Comparison of ENCODE assay signal across 27 mouse cellular contexts in the genomic region with DNA sequence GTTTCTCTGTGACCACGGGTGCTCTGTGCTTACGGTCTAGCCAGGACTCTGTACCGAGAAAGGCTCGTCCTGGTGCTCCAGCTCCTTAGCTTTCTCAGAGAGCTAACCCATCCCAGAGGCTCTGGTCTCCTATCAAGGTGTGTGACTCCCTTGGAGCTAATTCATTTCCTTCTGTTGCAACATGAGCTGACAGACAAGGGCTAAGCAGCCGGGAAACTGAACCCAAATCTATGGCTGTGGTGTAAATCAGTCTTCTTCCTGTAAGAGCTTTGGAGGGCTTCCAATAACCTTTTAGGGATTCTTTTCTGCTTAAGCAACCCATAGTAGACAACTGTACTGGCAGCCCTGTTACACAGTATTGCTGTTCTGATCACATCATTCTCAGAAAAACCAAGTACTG. TPM values are rescaled to one million over a fixed set of nuclear protein-coding genes. Genes with fewer than 3 reads are reported as not detected.
A peak's percentile ranks its signal among the peaks of the same experiment; 100 is the strongest.
DNase-seq lines count a peak whose midpoint lies in the region; ATAC-seq and TF ChIP-seq lines count a peak whose summit lies in the region.
"Had no signal": no experiment of that assay in that cellular context is flagged by ENCODE, and none has a peak within 500 bp of the region (broad histone marks: within the 10 kb centered on the region; RNA-seq: fewer than 3 reads in every experiment).

A gene (minus strand): TSS at position 154 of the 400 bp plus-strand sequence.

- H3K4me3 ChIP-seq in intestine, embryonic 14.5 days (ENCODE audit: low read depth, low read length) = no peak within 1 kb of the TSS
- no peak within 1 kb of the TSS for H3K4me3 ChIP-seq in intestine, postnatal 0 days (ENCODE audit: low read depth, low read length)
- H3K4me3 ChIP-seq in testis, adult 2 months (ENCODE audit: control insufficient read depth, low read depth, low read length) = no peak within 1 kb of the TSS
- no peak within 1 kb of the TSS for H3K4me3 ChIP-seq in embryonic facial prominence, embryonic 14.5 days (ENCODE audit: low read depth, low read length)
- no peak within 1 kb of the TSS for H3K4me3 ChIP-seq in myocyte
- no peak within 1 kb of the TSS for H3K4me3 ChIP-seq in midbrain, embryonic 13.5 days (replicated peaks)
- H3K4me3 ChIP-seq: erythroblast, embryonic 14.5 days; heart, embryonic 15.5 days; intestine, embryonic 15.5 days; megakaryocyte, embryonic 14.5 days; neural tube, embryonic 13.5 days had no signal

- peak; percentile 41 for DNase-seq in intestine, embryonic 14.5 days (ENCODE audit: low spot score)
- no peak for DNase-seq in testis, postnatal 14 days (ENCODE audit: low spot score)
- peak; percentile 82 for DNase-seq in embryonic facial prominence, embryonic 14.5 days (ENCODE audit: low spot score)
- DNase-seq in T-cell, adult 2 months (ENCODE audit: low spot score) = no peak
- DNase-seq: adrenal gland, postnatal 25 days; cerebellum, adult 9-10 months; gastrocnemius, postnatal 10 days; heart, postnatal 4 days; kidney, adult 9 months; kidney, postnatal 25 days; liver, postnatal 0 days; lung, postnatal 36 days; midbrain, embryonic 14.5 days; right cerebral cortex, postnatal 4 days had no signal

- H3ac ChIP-seq in myocyte (ENCODE audit: control insufficient read depth, insufficient read length) = no peak within 1 kb of the TSS

- H3K4me2 ChIP-seq in intestine, embryonic 14.5 days (ENCODE audit: low read length) = no peak within 1 kb of the TSS
- H3K4me2 ChIP-seq in intestine, postnatal 0 days (replicated peaks; ENCODE audit: low read depth) = no peak within 1 kb of the TSS
- H3K4me2 ChIP-seq in embryonic facial prominence, embryonic 14.5 days (ENCODE audit: low read depth, low read length) = no peak within 1 kb of the TSS
- H3K4me2 ChIP-seq in myocyte (ENCODE audit: low read depth) = peak within 1 kb of the TSS; percentile 20
- H3K4me2 ChIP-seq in midbrain, embryonic 13.5 days (replicated peaks) = no peak within 1 kb of the TSS
- H3K4me2 ChIP-seq: heart, embryonic 15.5 days; hindbrain, embryonic 14.5 days; intestine, embryonic 15.5 days; liver, embryonic 11.5 days; neural tube, embryonic 13.5 days had no signal

- no peak within 1 kb of the TSS for H3K27ac ChIP-seq in intestine, embryonic 14.5 days (ENCODE audit: low read depth)
- H3K27ac ChIP-seq in intestine, postnatal 0 days (ENCODE audit: low read depth, low read length) = no peak within 1 kb of the TSS
- no peak within 1 kb of the TSS for H3K27ac ChIP-seq in testis, adult 2 months (ENCODE audit: control insufficient read depth, insufficient read depth, low read depth, low read length)
- H3K27ac ChIP-seq in embryonic facial prominence, embryonic 14.5 days (replicated peaks; ENCODE audit: low read depth, low read length) = no peak within 1 kb of the TSS
- no peak within 1 kb of the TSS for H3K27ac ChIP-seq in midbrain, embryonic 13.5 days
- H3K27ac ChIP-seq: heart, embryonic 15.5 days; hindbrain, embryonic 14.5 days; intestine, embryonic 15.5 days; neural tube, embryonic 13.5 days had no signal

- no peaks in the 10 kb centered on the region for H3K4me1 ChIP-seq in intestine, embryonic 14.5 days (replicated peaks; ENCODE audit: control insufficient read depth, insufficient read depth, low read length)
- no peaks in the 10 kb centered on the region for H3K4me1 ChIP-seq in intestine, postnatal 0 days (replicated peaks; ENCODE audit: control insufficient read depth, insufficient read depth, low read length)
- H3K4me1 ChIP-seq in testis, adult 2 months (ENCODE audit: control insufficient read depth, insufficient read depth, low read length) = peaks cover 2% of the 10 kb centered on the region; the same call in 1 of the 2 replicates
- H3K4me1 ChIP-seq in embryonic facial prominence, embryonic 14.5 days (ENCODE audit: control insufficient read depth, insufficient read depth, low read length) = peaks cover 11% of the 10 kb centered on the region; the same call in 1 of the 2 replicates
- no peaks in the 10 kb centered on the region for H3K4me1 ChIP-seq in midbrain, embryonic 13.5 days (replicated peaks)
- H3K4me1 ChIP-seq: intestine, embryonic 15.5 days; megakaryocyte, embryonic 14.5 days had no signal

- no peak for ATAC-seq in intestine, embryonic 14.5 days (replicated peaks; ENCODE audit: low FRiP score, low TSS enrichment, low read depth)
- ATAC-seq in intestine, postnatal 0 days = no peak
- peak; percentile 54; the same call in 1 of the 2 replicates for ATAC-seq in embryonic facial prominence, embryonic 14.5 days (ENCODE audit: low read depth)
- no peak for ATAC-seq in midbrain, embryonic 13.5 days
- ATAC-seq: forebrain, embryonic 16.5 days; intestine, embryonic 15.5 days; liver, postnatal 0 days had no signal

- TF ChIP-seq CTCF in intestine, postnatal 0 days (IDR thresholded peaks at IDR 0.05; ENCODE audit: low read depth) = no peak
- TF ChIP-seq CTCF in testis, adult 2 months (IDR thresholded peaks at IDR 0.05; ENCODE audit: control insufficient read depth, insufficient read depth, insufficient replicate concordance, low read depth, low read length) = no peak

- no peaks in the 10 kb centered on the region for H3K27me3 ChIP-seq in intestine, embryonic 14.5 days (replicated peaks; ENCODE audit: control insufficient read depth, insufficient read depth, low read length)
- H3K27me3 ChIP-seq in intestine, postnatal 0 days (replicated peaks; ENCODE audit: control insufficient read depth, insufficient read depth, low read length) = no peaks in the 10 kb centered on the region
- H3K27me3 ChIP-seq in testis, adult 2 months (ENCODE audit: control insufficient read depth, insufficient read depth, low read length) = no peaks in the 10 kb centered on the region
- H3K27me3 ChIP-seq in embryonic facial prominence, embryonic 14.5 days (replicated peaks; ENCODE audit: control insufficient read depth, insufficient read depth, low read length) = no peaks in the 10 kb centered on the region
- no peaks in the 10 kb centered on the region for H3K27me3 ChIP-seq in myocyte (ENCODE audit: control insufficient read depth, insufficient read depth, insufficient read length)
- H3K27me3 ChIP-seq in midbrain, embryonic 13.5 days = no peaks in the 10 kb centered on the region
- H3K27me3 ChIP-seq: heart, embryonic 15.5 days; intestine, embryonic 15.5 days; neural tube, embryonic 13.5 days had no signal

- 66% methylated on average over 5 of the region's 5 CpGs for WGBS in intestine, embryonic 14.5 days
- 52% methylated on average over 5 of the region's 5 CpGs for WGBS in intestine, postnatal 0 days
- 54% methylated on average over 5 of the region's 5 CpGs for WGBS in embryonic facial prominence, embryonic 14.5 days
- 89% methylated on average over 5 of the region's 5 CpGs for WGBS in midbrain, embryonic 13.5 days

- H3K79me2 ChIP-seq in myocyte (ENCODE audit: control insufficient read depth, insufficient read depth) = no peaks in the 10 kb centered on the region

- no peaks in the 10 kb centered on the region for H3K36me3 ChIP-seq in intestine, embryonic 14.5 days (ENCODE audit: control insufficient read depth, insufficient read depth, low read length)
- H3K36me3 ChIP-seq in intestine, postnatal 0 days (ENCODE audit: control insufficient read depth, insufficient read depth) = no peaks in the 10 kb centered on the region
- H3K36me3 ChIP-seq in testis, adult 2 months (ENCODE audit: control insufficient read depth, insufficient read depth, low read length) = no peaks in the 10 kb centered on the region
- no peaks in the 10 kb centered on the region for H3K36me3 ChIP-seq in embryonic facial prominence, embryonic 14.5 days (ENCODE audit: control insufficient read depth, insufficient read depth, low read length)
- no peaks in the 10 kb centered on the region for H3K36me3 ChIP-seq in myocyte (ENCODE audit: control insufficient read depth, insufficient read depth)
- H3K36me3 ChIP-seq in midbrain, embryonic 13.5 days = no peaks in the 10 kb centered on the region
- H3K36me3 ChIP-seq: heart, embryonic 15.5 days; intestine, embryonic 15.5 days; neural tube, embryonic 13.5 days had no signal

- no peak for TF ChIP-seq POLR2A in testis, adult 2 months (IDR thresholded peaks at IDR 0.05; ENCODE audit: control insufficient read depth, low read depth, low read length)
- no peak for TF ChIP-seq POLR2A in myocyte (IDR thresholded peaks at IDR 0.05; ENCODE audit: insufficient read length, low read depth)

- no peak within 1 kb of the TSS for H3K9ac ChIP-seq in intestine, embryonic 14.5 days (ENCODE audit: low read length)
- H3K9ac ChIP-seq in intestine, postnatal 0 days (ENCODE audit: low read depth, low read length) = no peak within 1 kb of the TSS
- H3K9ac ChIP-seq in embryonic facial prominence, embryonic 14.5 days (ENCODE audit: low read depth, low read length) = 0 out of 2 replicates have a peak within 1 kb of the TSS, but pooled peaks have one; percentile 14
- H3K9ac ChIP-seq in midbrain, embryonic 13.5 days (replicated peaks) = no peak within 1 kb of the TSS
- H3K9ac ChIP-seq: heart, embryonic 15.5 days; hindbrain, embryonic 14.5 days; intestine, embryonic 15.5 days; liver, postnatal 0 days; neural tube, embryonic 13.5 days had no signal

- H3K9me3 ChIP-seq in intestine, embryonic 14.5 days (ENCODE audit: control insufficient read depth, low read length) = no peaks in the 10 kb centered on the region
- H3K9me3 ChIP-seq in intestine, postnatal 0 days (ENCODE audit: control insufficient read depth) = no peaks in the 10 kb centered on the region
- no peaks in the 10 kb centered on the region for H3K9me3 ChIP-seq in embryonic facial prominence, embryonic 14.5 days (ENCODE audit: control insufficient read depth, low read length)
- no peaks in the 10 kb centered on the region for H3K9me3 ChIP-seq in midbrain, embryonic 13.5 days
- H3K9me3 ChIP-seq: heart, embryonic 15.5 days; intestine, embryonic 15.5 days; megakaryocyte, embryonic 14.5 days; neural tube, embryonic 13.5 days had no signal

TF ChIP-seq in myocyte, 11 proteins besides CTCF, POLR2A, EP300 and RAD21:
- TF ChIP-seq CEBPB (IDR thresholded peaks at IDR 0.05; ENCODE audit: insufficient read depth, poor library complexity, severe bottlenecking) = peak; percentile 68; the same call in 1 of the 2 replicates
- no peak for TF ChIP-seq TCF3 (IDR thresholded peaks at IDR 0.05; ENCODE audit: insufficient read length, low read depth)

RNA-seq across cellular contexts. Expression of the gene that starts here (rescaled TPM):
- polyA plus RNA-seq in intestine, embryonic 14.5 days (2014; fragmentation: Nextera tagmentation; extraction: Ambion mirVana) = 0.89 and 1.3 TPM in 2 replicates
- 0.35 and 1.3 TPM in 2 replicates for polyA plus RNA-seq in intestine, postnatal 0 days (2015; fragmentation: Nextera tagmentation; extraction: Ambion mirVana)
- 13.5 and 14.8 TPM in 2 replicates for polyA plus RNA-seq in testis, adult 2 months (2012; rRNA removed)
- not detected in 2 replicates for polyA plus RNA-seq in embryonic facial prominence, embryonic 14.5 days (2014; fragmentation: Nextera tagmentation; extraction: Ambion mirVana)
- polyA plus RNA-seq in myocyte (2012; fragmentation: generic; extraction: Trizol) = 1.0 TPM
- polyA plus RNA-seq in midbrain, embryonic 13.5 days (2015; fragmentation: Nextera tagmentation; extraction: Ambion mirVana) = not detected in 2 replicates
- polyA plus RNA-seq: erythroblast, embryonic 14.5 days; forebrain, embryonic 16.5 days; heart, embryonic 15.5 days; hindbrain, embryonic 14.5 days; liver, embryonic 11.5 days; liver, postnatal 0 days; midbrain, embryonic 14.5 days; neural tube, embryonic 13.5 days; stomach, embryonic 14.5 days had no signal

Comparison
In these comparisons a context has a peak if more than half of its experiments do, and no peak if none do; other contexts are left out.
1. Peak in DNase-seq, ATAC-seq and H3K9ac ChIP-seq in embryonic facial prominence, embryonic 14.5 days; RNA of the gene not detected or under 1 TPM.